9 mouse cellular contexts compared by ENCODE assay signal in genomic region chr13:47224648-47225323, GRCm38 (mm10).
DNase-seq lines count a peak whose midpoint lies in the region; ATAC-seq and TF ChIP-seq lines count a peak whose summit lies in the region.
"Had no signal": no experiment of that assay in that cellular context is flagged by ENCODE, and none has a peak within 500 bp of the region (broad histone marks: within the 10 kb centered on the region; RNA-seq: fewer than 3 reads in every experiment).

No protein-coding gene starts in this region.

- H3K27me3 ChIP-seq in Patski, result no peaks in the 10 kb centered on the region
- no peaks in the 10 kb centered on the region for H3K27me3 ChIP-seq in heart, embryonic 12.5 days (replicated peaks)
- H3K27me3 ChIP-seq in lung, postnatal 0 days (replicated peaks; ENCODE audit: insufficient read depth, low read length), result no peaks in the 10 kb centered on the region
- H3K27me3 ChIP-seq: limb, embryonic 13.5 days had no signal

- no peak overlapping the region for H3K9ac ChIP-seq in heart, embryonic 12.5 days
- no peak overlapping the region for H3K9ac ChIP-seq in lung, postnatal 0 days (replicated peaks; ENCODE audit: low read depth)
- H3K9ac ChIP-seq: limb, embryonic 13.5 days had no signal

- WGBS in heart, embryonic 12.5 days, result 30% methylated on average over 14 of the region's 14 CpGs
- WGBS in lung, postnatal 0 days, result 32% methylated on average over 14 of the region's 14 CpGs

- no peaks in the 10 kb centered on the region for H3K9me3 ChIP-seq in heart, embryonic 12.5 days (replicated peaks)
- no peaks in the 10 kb centered on the region for H3K9me3 ChIP-seq in lung, postnatal 0 days (ENCODE audit: low read length)
- H3K9me3 ChIP-seq: limb, embryonic 13.5 days had no signal

- peak; percentile 97 for DNase-seq in heart, adult 11 months
- DNase-seq in heart, postnatal 4 days, result no peak
- no peak for DNase-seq in Patski (ENCODE audit: low read depth, low spot score)
- DNase-seq in lung, postnatal 0 days (ENCODE audit: low spot score), result peak; percentile 66
- no peak for DNase-seq in cerebellum, adult 11 months
- DNase-seq in T-cell, adult 2 months (ENCODE audit: low spot score), result no peak
- DNase-seq in thymus, postnatal 10 days (ENCODE audit: low spot score in 2 of 2), result no peak

- POLR2A ChIA-PET in Patski (lab: Charles Lee), result no interaction called here

- in situ Hi-C loops in Patski (cut with MboI; ENCODE audit: low pct_unique_long_range_greater_than_20kb), result no loop called here

- TF ChIP-seq CTCF in Patski (IDR thresholded peaks at IDR 0.05), result no peak
- no peak for TF ChIP-seq CTCF in lung, postnatal 0 days (IDR thresholded peaks at IDR 0.05)

- ATAC-seq in Patski, result peak; percentile 51
- ATAC-seq in heart, embryonic 12.5 days (ENCODE audit: insufficient number of reproducible peaks, low FRiP score), result no peak
- peak; percentile 70 for ATAC-seq in lung, postnatal 0 days

- no peak overlapping the region for H3K4me3 ChIP-seq in heart, embryonic 12.5 days
- H3K4me3 ChIP-seq in lung, postnatal 0 days (ENCODE audit: low read depth, low read length), result no peak overlapping the region
- H3K4me3 ChIP-seq: limb, embryonic 13.5 days had no signal

- CTCF ChIA-PET in Patski (lab: Charles Lee), result no interaction called here

- H3K4me2 ChIP-seq in heart, embryonic 12.5 days, result peak overlapping the region; percentile 17; the same call in 1 of the 2 replicates
- no peak overlapping the region for H3K4me2 ChIP-seq in lung, postnatal 0 days (replicated peaks; ENCODE audit: low read depth, low read length)
- H3K4me2 ChIP-seq: limb, embryonic 13.5 days had no signal

- no peak overlapping the region for H3K27ac ChIP-seq in heart, embryonic 12.5 days (ENCODE audit: poor library complexity, severe bottlenecking)
- peak overlapping the region; percentile 57 for H3K27ac ChIP-seq in lung, postnatal 0 days (ENCODE audit: low read length)
- H3K27ac ChIP-seq: limb, embryonic 13.5 days had no signal

- H3K36me3 ChIP-seq in heart, embryonic 12.5 days, result no peaks in the 10 kb centered on the region
- H3K36me3 ChIP-seq in lung, postnatal 0 days (ENCODE audit: insufficient read depth, low read length), result no peaks in the 10 kb centered on the region
- H3K36me3 ChIP-seq: limb, embryonic 13.5 days had no signal

- H3K4me1 ChIP-seq in heart, embryonic 12.5 days (replicated peaks), result peaks cover 16% of the 10 kb centered on the region
- peaks cover 7% of the 10 kb centered on the region; the same call in 1 of the 2 replicates for H3K4me1 ChIP-seq in lung, postnatal 0 days (ENCODE audit: insufficient read depth, low read depth, low read length)

- no peak for TF ChIP-seq EP300 in lung, postnatal 0 days (IDR thresholded peaks at IDR 0.05)

Comparison
In these comparisons a context has a peak if more than half of its experiments do, and no peak if none do; other contexts are left out.
1. DNase-seq: peak in heart, adult 11 months (single experiment) and lung, postnatal 0 days (single experiment); none in heart, postnatal 4 days (single experiment), Patski (single experiment), cerebellum, adult 11 months (single experiment), T-cell, adult 2 months (single experiment) and thymus, postnatal 10 days (0 of 2).